Mouse (Mus musculus): ENCODE results near the gene Gabre. TPM values are rescaled to one million over a fixed set of nuclear protein-coding genes. Genes with fewer than 3 reads are reported as not detected.

Gene Gabre
- total RNA-seq (2021), result under 1 TPM; 0.07 to 0.23 TPM
- long read RNA-seq, experiment 1, result 0 reads
- long read RNA-seq, experiment 2, result 0 reads

DNA sequence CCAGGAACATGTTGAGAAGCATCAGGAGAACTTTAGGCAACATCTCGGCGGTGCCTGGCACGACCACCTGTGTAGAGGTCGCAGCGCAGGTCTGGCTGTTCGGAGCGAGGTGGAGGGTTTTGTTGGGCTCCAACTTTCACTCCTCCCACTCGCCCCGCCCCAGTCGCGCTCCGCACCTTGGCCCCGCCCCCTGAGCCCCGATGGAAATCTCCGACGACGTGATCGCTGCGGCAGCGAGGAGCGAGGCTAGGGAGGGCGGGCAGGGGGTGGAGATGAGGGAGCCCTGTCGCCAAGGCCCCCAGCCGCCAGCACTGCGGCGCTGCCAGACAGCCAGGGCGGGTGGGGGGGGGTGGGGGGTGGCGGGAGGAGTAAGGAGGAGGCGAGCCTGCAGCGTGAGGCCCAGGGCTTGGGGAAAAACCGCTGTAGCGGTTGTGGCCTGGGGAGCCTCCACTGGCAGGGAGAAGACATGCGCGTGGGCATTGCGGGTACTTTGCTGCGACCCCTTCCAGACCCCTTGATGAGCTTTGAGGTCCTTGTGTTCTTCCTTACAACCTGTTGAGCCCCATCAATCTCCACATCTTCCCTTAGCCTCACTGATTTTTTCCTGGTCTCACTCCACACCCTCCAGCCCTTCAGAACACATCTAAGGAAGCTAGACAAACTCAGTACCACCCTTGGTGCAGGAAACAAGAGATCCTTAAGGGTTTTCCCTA lies at the start of gene Gabre:
Gene Gabre, minus strand, starts transcription at position 145 of the 713 bp plus-strand sequence.
- intact Hi-C loops (cut with DNase I), result no loop called here
- DNase-seq, result peak in 1 of 2 experiments; percentile 15

DNA sequence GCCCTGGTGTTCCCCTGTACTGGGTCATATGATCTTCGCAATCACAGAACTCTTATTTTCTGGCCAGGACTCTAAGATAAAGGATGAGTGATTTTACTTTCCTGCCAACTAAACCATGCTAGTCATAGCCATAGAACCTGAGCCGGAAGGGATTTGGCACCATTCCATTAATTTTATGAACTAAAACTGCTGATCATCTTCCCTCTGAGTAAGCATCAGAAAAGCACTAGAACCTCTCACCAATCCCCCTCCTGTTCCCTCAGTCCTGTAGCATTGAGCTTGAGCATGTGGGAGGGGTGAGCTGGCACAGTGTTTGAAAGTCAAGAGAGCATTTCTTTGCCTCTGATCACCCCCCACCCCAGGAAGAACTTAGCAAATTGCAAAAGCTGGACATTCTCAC lies 23.2 kb upstream of the Gabre start:
- intact Hi-C loops (cut with DNase I), result no loop called here
- DNase-seq, result no peak

DNA sequence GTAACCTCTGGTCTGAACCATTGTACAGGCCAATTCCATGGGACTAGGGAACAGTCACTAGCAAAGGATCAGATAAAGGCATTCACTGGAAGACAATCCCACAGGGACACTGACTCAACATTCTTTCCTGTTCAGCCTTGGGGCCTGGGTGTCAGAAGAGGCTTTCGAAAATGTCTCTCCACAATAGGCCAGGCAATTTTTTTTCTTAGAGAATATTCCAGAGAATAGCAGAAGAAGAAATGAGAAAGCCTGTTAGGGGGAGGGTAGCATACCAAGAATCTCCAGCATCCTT lies 715 bp upstream of the Gabre start:
- intact Hi-C loops (cut with DNase I), result no loop called here
- no peak for DNase-seq

DNA sequence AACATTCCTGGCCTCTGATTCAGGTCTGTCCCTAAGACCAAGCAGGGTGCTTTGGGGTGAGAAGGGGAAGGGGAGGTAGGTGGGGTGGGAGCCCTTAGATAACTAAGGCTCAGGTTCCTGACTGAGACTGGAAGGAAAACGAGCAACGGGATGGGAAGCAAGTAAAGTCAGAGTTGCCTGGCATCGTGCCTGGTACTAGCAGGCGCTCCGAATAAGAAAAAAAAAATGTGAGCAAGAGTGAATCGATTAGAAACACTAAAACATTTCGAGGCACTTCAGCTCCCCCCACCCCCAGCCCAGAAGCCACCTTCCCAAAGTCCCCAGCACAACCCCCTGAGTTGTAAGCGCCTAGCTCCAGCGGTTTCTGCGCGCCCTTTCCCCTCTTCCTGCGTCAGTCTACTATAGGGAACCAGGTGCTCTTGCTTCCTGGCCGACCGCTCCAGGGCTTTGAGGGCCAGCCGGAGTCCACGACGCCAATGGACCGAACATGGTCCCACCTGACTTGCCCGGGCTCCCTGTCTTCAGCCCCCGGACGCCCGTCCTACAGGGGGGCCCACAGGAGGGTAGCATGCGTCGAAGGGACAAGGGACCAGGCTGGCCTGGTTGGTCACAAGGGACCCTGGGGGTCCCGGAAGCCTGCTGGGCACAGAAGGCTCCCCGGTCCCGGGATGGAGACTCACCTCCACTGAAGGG lies 491 bp downstream of the Gabre start:
- intact Hi-C loops (cut with DNase I), result no loop called here
- DNase-seq, result no peak

DNA sequence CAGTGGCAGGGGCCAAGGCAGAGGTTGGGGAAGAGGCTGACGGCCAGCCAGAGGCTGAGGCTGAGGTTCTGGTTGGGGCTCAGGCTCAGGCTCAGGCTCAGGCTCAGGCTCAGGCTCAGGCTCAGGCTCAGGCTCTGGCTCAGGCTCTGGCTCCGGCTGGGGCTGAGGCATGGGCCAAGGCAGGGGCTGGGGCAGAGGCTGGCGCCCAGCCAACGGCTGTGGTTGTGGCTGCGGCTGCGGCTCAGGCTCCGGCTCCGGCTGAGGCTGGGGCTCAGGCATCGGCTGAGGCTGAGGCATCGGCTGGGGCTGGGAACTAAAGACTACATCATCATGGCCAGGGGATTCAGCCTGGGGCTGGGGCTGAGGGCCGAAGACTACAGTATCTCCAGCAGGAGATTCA lies 4.0 kb downstream of the Gabre start:
- intact Hi-C loops (cut with DNase I), result no loop called here
- DNase-seq, result no peak

DNA sequence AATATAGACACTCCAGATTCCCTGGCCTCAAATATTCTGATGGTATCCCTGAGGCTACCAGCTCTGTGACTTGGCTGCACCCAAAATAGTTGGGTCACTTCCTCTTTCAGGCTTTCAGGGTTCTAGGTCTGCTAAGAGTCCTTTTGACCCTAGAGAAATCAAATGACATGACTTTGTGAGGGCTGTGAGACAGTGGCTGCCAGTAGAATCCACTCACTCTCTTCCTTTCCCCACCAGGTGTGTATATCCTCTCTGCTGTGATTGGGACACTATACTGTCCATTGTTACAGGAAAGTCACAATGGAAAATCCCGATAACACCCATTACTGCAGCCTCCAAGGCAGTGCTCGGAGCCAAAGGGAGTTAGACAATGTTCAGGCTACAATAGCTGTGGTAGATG lies 52.9 kb downstream of the Gabre start, which contains the start of gene Magea4:
Gene Magea4, plus strand, starts transcription at position 301 of the 400 bp plus-strand sequence.
- DNase-seq, result no peak
- intact Hi-C loops (cut with DNase I), result no loop called here

Small RNA genes lying within 50 kb of the gene (microRNA-seq; reads per million reads assigned to microRNA genes)
- gene Mir224, result 62.6 to 133 reads per million in 2 experiments
- gene Mir452, result 3.0 to 3.2 reads per million in 2 experiments

Other genes starting within 250 kb of the Gabre start
- not detected for gene Magea4, start 52.8 kb downstream of the Gabre start, total RNA-seq (2021)
- not detected for gene Magea10, start 112.1 kb upstream of the Gabre start, total RNA-seq (2021)